In the genomic region with DNA sequence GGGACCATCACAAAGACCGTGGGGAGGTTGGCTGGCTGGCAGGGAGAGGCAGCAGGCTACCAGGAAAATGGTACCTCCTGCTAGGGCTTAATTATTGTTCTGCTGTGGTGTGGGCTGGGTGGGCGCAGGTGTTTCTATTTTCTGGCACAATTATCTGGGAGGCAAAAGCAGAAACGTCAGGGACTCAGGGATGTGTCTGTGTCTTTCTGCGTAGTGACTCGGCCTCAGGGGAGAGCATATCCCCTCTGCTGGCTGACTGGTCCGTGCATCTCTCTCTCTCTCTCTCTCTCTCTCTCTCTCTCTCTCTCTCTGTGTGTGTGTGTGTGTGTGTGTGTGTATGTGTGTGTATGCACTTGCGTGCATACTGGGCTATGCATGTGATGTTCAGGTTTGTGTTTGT, we compare ENCODE assay signal across 12 mouse cellular contexts.
DNase-seq lines count a peak whose midpoint lies in the region; ATAC-seq and TF ChIP-seq lines count a peak whose summit lies in the region.
"Had no signal": no experiment of that assay in that cellular context is flagged by ENCODE, and none has a peak within 500 bp of the region (broad histone marks: within the 10 kb centered on the region; RNA-seq: fewer than 3 reads in every experiment).

No protein-coding gene starts in this region.

- H3K4me2 ChIP-seq in forebrain, embryonic 13.5 days, result no peak overlapping the region
- no peak overlapping the region for H3K4me2 ChIP-seq in forebrain, embryonic 16.5 days (ENCODE audit: low read length)
- no peak overlapping the region for H3K4me2 ChIP-seq in lung, embryonic 14.5 days
- H3K4me2 ChIP-seq in embryonic facial prominence, embryonic 15.5 days (replicated peaks), result no peak overlapping the region
- H3K4me2 ChIP-seq in midbrain, embryonic 13.5 days (replicated peaks), result no peak overlapping the region
- H3K4me2 ChIP-seq: limb, embryonic 15.5 days had no signal

- no peak for DNase-seq in lung, embryonic 14.5 days
- no peak for DNase-seq in lung, postnatal 25 days (ENCODE audit: low spot score)
- DNase-seq in ovary, adult 18-20 months (ENCODE audit: low spot score), result no peak
- DNase-seq in cerebellum, adult 11 months, result no peak
- DNase-seq: thymus, postnatal 4 days had no signal

- no peaks in the 10 kb centered on the region for H3K36me3 ChIP-seq in forebrain, embryonic 13.5 days (ENCODE audit: poor library complexity, severe bottlenecking)
- H3K36me3 ChIP-seq in forebrain, embryonic 16.5 days (ENCODE audit: control insufficient read depth, insufficient read depth), result no peaks in the 10 kb centered on the region
- H3K36me3 ChIP-seq in lung, embryonic 14.5 days (ENCODE audit: insufficient read depth), result no peaks in the 10 kb centered on the region
- H3K36me3 ChIP-seq in embryonic facial prominence, embryonic 15.5 days, result no peaks in the 10 kb centered on the region
- no peaks in the 10 kb centered on the region for H3K36me3 ChIP-seq in midbrain, embryonic 13.5 days
- H3K36me3 ChIP-seq: limb, embryonic 15.5 days had no signal

- H3K4me3 ChIP-seq in forebrain, embryonic 13.5 days, result no peak overlapping the region
- no peak overlapping the region for H3K4me3 ChIP-seq in forebrain, embryonic 16.5 days (replicated peaks; ENCODE audit: low read length)
- no peak overlapping the region for H3K4me3 ChIP-seq in lung, embryonic 14.5 days (ENCODE audit: low read depth, low read length)
- H3K4me3 ChIP-seq in embryonic facial prominence, embryonic 15.5 days (replicated peaks), result no peak overlapping the region
- H3K4me3 ChIP-seq in midbrain, embryonic 13.5 days (replicated peaks), result no peak overlapping the region
- H3K4me3 ChIP-seq: left cerebral cortex, adult 2 months; limb, embryonic 15.5 days had no signal

- peaks cover 19% of the 10 kb centered on the region for H3K4me1 ChIP-seq in forebrain, embryonic 13.5 days
- H3K4me1 ChIP-seq in forebrain, embryonic 16.5 days (replicated peaks; ENCODE audit: control insufficient read depth, insufficient read depth, low read length), result peaks cover 6% of the 10 kb centered on the region
- peaks cover 8% of the 10 kb centered on the region; the same call in 1 of the 2 replicates for H3K4me1 ChIP-seq in lung, embryonic 14.5 days (ENCODE audit: insufficient read depth)
- H3K4me1 ChIP-seq in embryonic facial prominence, embryonic 15.5 days, result peaks cover 8% of the 10 kb centered on the region; the same call in 1 of the 2 replicates
- H3K4me1 ChIP-seq in midbrain, embryonic 13.5 days (replicated peaks), result peaks cover 37% of the 10 kb centered on the region

- no peak for ATAC-seq in forebrain, embryonic 13.5 days
- no peak for ATAC-seq in forebrain, embryonic 16.5 days
- peak; percentile 44 for ATAC-seq in lung, embryonic 14.5 days (ENCODE audit: insufficient read depth)
- ATAC-seq in embryonic facial prominence, embryonic 15.5 days (ENCODE audit: insufficient number of reproducible peaks, low FRiP score, low TSS enrichment, low read depth), result 0 out of 2 replicates have a peak, but pooled peaks have one; percentile 31
- 0 out of 2 replicates have a peak, but pooled peaks have one; percentile 6 for ATAC-seq in midbrain, embryonic 13.5 days

- WGBS in forebrain, embryonic 13.5 days, result 51% methylated on average over 7 of the region's 7 CpGs
- whole genome bisulfite sequencing in forebrain, embryonic 16.5 days, result 63% methylated on average over 7 of the region's 7 CpGs
- 70% methylated on average over 7 of the region's 7 CpGs for WGBS in lung, embryonic 14.5 days
- 52% methylated on average over 7 of the region's 7 CpGs for WGBS in embryonic facial prominence, embryonic 15.5 days
- WGBS in midbrain, embryonic 13.5 days, result 50% methylated on average over 7 of the region's 7 CpGs

- H3K9ac ChIP-seq in forebrain, embryonic 13.5 days, result no peak overlapping the region
- H3K9ac ChIP-seq in forebrain, embryonic 16.5 days (replicated peaks; ENCODE audit: low read depth, low read length), result no peak overlapping the region
- no peak overlapping the region for H3K9ac ChIP-seq in lung, embryonic 14.5 days
- no peak overlapping the region for H3K9ac ChIP-seq in embryonic facial prominence, embryonic 15.5 days
- H3K9ac ChIP-seq in midbrain, embryonic 13.5 days (replicated peaks), result no peak overlapping the region
- H3K9ac ChIP-seq: limb, embryonic 15.5 days had no signal

- no peak for TF ChIP-seq CTCF in lung, embryonic 14.5 days (IDR thresholded peaks at IDR 0.05; ENCODE audit: low read depth)

- no peaks in the 10 kb centered on the region for H3K9me3 ChIP-seq in forebrain, embryonic 13.5 days (replicated peaks)
- no peaks in the 10 kb centered on the region for H3K9me3 ChIP-seq in forebrain, embryonic 16.5 days (ENCODE audit: control insufficient read depth, low read length)
- H3K9me3 ChIP-seq in lung, embryonic 14.5 days (ENCODE audit: low read depth, low read length), result no peaks in the 10 kb centered on the region
- no peaks in the 10 kb centered on the region for H3K9me3 ChIP-seq in embryonic facial prominence, embryonic 15.5 days (replicated peaks)
- H3K9me3 ChIP-seq in midbrain, embryonic 13.5 days, result no peaks in the 10 kb centered on the region
- H3K9me3 ChIP-seq: limb, embryonic 15.5 days had no signal

- peak overlapping the region; percentile 51 for H3K27ac ChIP-seq in forebrain, embryonic 13.5 days
- H3K27ac ChIP-seq in forebrain, embryonic 16.5 days (ENCODE audit: low read length), result no peak overlapping the region
- peak overlapping the region; percentile 4; the same call in 1 of the 2 replicates for H3K27ac ChIP-seq in lung, embryonic 14.5 days (ENCODE audit: low read depth)
- H3K27ac ChIP-seq in embryonic facial prominence, embryonic 15.5 days (replicated peaks), result no peak overlapping the region
- peak overlapping the region; percentile 61 for H3K27ac ChIP-seq in midbrain, embryonic 13.5 days
- H3K27ac ChIP-seq: left cerebral cortex, adult 2 months; limb, embryonic 15.5 days had no signal

- no peaks in the 10 kb centered on the region for H3K27me3 ChIP-seq in forebrain, embryonic 13.5 days
- H3K27me3 ChIP-seq in forebrain, embryonic 16.5 days (replicated peaks; ENCODE audit: control insufficient read depth, insufficient read depth, low read length), result no peaks in the 10 kb centered on the region
- H3K27me3 ChIP-seq in lung, embryonic 14.5 days (ENCODE audit: insufficient read depth, low read length), result no peaks in the 10 kb centered on the region
- no peaks in the 10 kb centered on the region for H3K27me3 ChIP-seq in embryonic facial prominence, embryonic 15.5 days
- H3K27me3 ChIP-seq in midbrain, embryonic 13.5 days, result no peaks in the 10 kb centered on the region
- H3K27me3 ChIP-seq: limb, embryonic 15.5 days; Patski had no signal

Comparison
In these comparisons a context has a peak if more than half of its experiments do, and no peak if none do; other contexts are left out.
1. H3K27ac ChIP-seq: peak in forebrain, embryonic 13.5 days (single experiment), lung, embryonic 14.5 days (single experiment) and midbrain, embryonic 13.5 days (single experiment); none in forebrain, embryonic 16.5 days (single experiment) and embryonic facial prominence, embryonic 15.5 days (single experiment).
2. ATAC-seq: peak in lung, embryonic 14.5 days (single experiment), embryonic facial prominence, embryonic 15.5 days (single experiment) and midbrain, embryonic 13.5 days (single experiment); none in forebrain, embryonic 13.5 days (single experiment) and forebrain, embryonic 16.5 days (single experiment).